Mouse (Mus musculus) spleen, adult 2 months (tissue): ENCODE measurements around the gene Ucn2.

Experiments
- CTCF ChIP-seq: fragments of 200-500 bp; IDR thresholded peaks from 2 replicates; pipeline ENCODE4 v1.5.1; 2011; ENCODE audit warnings: mild to moderate bottlenecking, inconsistent platforms; ENCODE audit not compliant: insufficient read depth, insufficient read length, insufficient replicate concordance; ENCODE audit errors: extremely low read depth
- POLR2A ChIP-seq: fragments of 200-500 bp; IDR thresholded peaks from 2 replicates; pipeline ENCODE4 v1.6.1; 2011; ENCODE audit warnings: low read depth, low read length, inconsistent platforms

- no peak for TF ChIP-seq POLR2A
- no peak for TF ChIP-seq CTCF
Observed at GRCm38 (mm10) chr9:109028421-109028820, 42.6 kb downstream of the Ucn2 start.
